Mouse (Mus musculus) WW6 (cell line): ENCODE results near the gene B4galnt4.

Experiments used
- DNase-seq: peaks from one replicate; pipeline ENCODE4 v3.0.0-alpha.2; 2013; ENCODE audit warnings: low read depth, low spot score

Gene B4galnt4

DNA sequence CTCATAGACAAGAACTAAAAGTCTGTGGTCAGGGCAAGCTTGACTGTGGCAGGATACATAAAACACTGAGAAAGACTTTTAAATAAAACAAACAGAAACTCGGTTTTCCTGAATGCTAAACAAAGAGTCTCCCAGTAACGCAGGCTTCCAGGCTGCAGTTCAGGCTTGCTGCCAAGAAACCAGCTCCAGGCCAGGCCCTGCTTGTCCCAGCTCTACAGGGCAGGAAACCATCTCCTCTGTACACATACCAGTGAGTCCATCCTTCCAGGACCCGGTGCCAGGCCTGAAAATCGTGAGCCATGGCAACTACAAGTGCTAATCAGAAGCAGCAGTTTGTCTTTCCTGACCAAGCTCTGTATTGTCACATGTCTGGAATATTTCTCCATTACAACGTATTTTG is 19.2 kb upstream of the B4galnt4 start:
- DNase-seq: no peak

- no peak for DNase-seq
These were observed 18.4 kb upstream of the B4galnt4 start for GRCm38 (mm10) chr7:141042539-141042938.

GRCm38 (mm10) chr7:141046931-141047580 is 13.8 kb upstream of the B4galnt4 start:
- DNase-seq: no peak

GRCm38 (mm10) chr7:141047581-141048225 is 13.2 kb upstream of the B4galnt4 start:
- no peak for DNase-seq

DNA sequence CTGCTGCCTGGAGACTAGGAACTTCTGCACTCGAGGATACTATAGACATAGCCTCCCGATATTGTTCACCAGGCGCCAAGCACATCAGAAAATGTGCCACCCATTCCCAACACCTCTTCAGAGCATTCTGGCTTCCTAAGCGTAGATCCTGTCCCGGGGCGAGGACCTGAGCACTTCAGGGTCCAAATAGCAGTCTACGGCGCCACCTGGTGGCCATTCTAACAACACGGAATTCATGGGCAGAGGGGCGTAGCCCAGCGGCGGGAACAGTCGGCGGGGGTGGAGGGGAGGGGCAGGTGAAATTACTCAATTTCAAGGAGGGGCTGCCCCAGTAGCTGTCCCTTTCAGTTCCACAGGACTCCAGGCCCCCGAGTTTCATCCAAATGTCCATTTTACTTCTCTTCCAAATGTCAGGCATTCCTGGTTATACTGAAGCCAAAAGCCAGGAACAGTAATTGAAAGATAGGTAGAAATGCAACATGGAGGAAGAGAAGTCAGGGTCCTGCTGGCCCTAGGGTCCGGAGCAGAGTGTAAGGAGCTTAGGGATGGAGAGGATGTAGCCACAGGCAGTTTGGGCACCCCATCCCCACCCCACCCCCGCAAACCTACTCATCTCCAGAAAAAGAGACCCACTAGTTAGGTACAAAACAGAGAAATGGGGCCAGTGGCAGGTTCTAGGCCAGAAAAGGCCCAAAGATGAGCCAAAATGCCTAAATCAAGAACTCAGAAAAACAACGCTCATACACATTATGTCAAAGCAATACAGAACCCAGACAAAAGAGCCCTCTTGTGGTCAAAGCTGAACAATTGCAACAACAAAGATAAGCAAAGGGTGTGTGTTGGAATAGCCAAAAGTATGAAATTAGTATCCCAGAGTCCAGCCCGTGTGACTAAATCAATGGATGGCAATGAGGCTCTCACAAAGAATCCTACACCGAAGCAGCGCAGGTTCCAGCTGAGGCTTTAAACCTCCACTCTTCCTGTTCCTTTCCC is 12.4 kb upstream of the B4galnt4 start:
- peak; percentile 91 for DNase-seq

DNA sequence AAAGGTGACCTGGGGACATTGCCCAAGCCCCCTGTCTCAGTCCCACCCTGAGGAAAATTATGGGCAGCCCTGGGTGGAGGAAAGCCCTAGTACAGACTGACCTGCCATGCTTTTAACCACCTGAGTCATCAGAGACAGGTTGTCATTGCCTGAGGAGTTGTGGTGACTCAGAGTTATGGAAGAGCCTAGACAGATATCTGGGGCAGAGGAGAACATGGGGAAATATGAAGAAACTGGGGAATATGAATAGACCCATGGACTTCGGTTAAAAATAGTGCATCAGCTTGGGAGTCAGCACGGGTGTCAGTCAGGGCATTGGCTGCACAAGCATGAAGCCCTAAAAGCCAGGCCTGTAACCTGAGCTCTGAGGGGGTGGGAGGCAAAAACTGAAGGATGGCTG is 11.6 kb upstream of the B4galnt4 start:
- DNase-seq: no peak

- DNase-seq: peak; percentile 85
These were observed 9.7 kb upstream of the B4galnt4 start for GRCm38 (mm10) chr7:141051060-141051685.

GRCm38 (mm10) chr7:141052016-141052415 is 8.9 kb upstream of the B4galnt4 start:
- no peak for DNase-seq

- DNase-seq: no peak
These were observed 8.5 kb upstream of the B4galnt4 start for GRCm38 (mm10) chr7:141052421-141052820.

DNA sequence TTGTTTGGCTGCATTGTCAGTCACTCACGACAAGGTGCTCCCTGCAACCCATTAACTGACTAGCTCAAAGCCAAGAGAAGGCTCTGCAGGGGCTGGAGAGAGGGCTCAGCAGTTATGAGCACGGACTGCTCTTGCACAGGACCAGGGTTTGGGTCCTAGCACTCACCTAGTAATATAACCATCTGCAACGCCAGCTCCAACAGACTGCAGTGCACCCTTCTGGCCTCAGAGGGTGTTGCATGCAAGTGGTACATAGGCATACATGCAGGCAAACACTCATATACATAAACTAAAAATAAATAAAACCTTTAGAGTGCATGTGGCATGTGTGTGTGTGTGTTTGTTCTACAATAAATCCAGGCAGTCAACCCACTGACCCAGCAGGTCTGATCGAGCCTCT is 5.1 kb upstream of the B4galnt4 start:
- DNase-seq: no peak

DNA sequence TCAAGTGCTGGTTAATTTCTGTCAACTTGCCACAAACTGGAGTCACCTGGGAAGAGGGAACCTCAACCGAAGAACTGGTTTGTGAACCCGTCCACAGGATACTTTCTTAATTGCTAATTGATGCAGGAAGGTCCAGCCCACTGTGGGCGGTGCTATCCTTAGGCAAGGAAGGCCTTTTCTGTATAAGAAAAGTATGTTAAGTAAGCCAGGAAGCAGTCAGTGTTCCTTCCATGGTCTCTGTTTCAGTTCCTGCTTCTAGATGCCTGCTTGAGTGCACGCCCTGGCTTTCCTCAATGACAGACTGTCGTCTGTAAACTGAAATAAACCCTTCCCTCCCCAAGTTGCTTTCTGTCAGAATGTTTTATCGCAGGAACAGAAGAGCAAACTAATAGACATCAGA is 3.9 kb upstream of the B4galnt4 start:
- DNase-seq: no peak

- no peak for DNase-seq
These were observed 3.4 kb upstream of the B4galnt4 start for GRCm38 (mm10) chr7:141057541-141057940.

DNA sequence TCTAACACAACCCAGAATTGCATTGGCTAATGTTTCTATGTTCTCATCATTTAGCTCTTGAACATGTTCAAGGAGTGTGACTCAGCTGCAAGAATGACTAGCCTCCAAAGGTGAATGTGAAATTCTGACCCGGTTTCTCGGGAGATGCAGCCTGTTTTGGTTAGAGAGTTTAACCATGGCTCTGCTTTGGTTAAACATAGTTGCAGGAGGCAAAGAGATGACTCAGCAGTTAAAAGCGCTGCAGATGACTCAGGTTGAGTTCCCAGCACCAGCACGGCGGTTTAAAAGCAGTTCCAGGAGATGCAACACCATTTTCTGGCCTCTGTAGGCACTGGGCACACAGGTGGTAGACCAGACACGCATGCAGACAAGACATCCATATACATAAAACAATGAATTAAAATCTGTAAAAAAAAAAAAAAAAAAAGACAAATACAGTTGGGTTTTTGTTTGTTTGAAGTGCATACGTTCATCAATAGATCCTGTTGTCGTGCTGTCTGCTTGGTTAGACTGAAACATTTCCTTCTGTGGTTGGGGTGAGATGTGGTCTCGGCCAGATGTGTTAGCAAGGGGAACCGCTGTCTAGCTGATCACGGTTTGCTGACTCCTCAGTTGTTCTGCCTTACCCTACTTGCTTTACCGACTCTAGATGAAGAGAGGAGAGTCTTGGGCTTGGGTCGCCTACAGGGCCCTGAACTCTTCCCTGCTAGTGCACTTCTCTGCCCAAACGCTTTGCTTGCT is 2.1 kb upstream of the B4galnt4 start:
- DNase-seq: no peak

DNA sequence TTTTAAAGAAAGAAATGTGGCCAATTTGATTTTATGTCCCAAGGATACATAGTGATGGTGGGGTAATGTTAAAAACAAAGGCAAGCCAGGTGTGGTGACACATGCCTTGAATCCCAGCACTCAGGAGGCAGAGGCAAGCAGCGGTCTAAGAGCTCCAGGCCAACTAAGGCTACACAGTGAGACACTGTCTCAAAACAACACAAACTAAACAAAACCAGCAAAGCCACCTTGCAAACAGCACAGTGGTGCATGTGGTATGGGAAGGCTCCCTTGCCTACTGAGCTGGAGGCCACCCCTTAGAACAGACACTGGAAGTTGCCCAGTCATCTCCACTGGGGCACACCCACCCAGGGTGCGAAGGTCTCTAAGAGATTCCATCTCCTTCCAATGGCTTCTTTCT is 975 bp upstream of the B4galnt4 start:
- DNase-seq: no peak

GRCm38 (mm10) chr7:141061269-141061692 is 377 bp downstream of the B4galnt4 start:
- DNase-seq: no peak

GRCm38 (mm10) chr7:141062525-141062924 is 1.6 kb downstream of the B4galnt4 start:
- DNase-seq: no peak

DNA sequence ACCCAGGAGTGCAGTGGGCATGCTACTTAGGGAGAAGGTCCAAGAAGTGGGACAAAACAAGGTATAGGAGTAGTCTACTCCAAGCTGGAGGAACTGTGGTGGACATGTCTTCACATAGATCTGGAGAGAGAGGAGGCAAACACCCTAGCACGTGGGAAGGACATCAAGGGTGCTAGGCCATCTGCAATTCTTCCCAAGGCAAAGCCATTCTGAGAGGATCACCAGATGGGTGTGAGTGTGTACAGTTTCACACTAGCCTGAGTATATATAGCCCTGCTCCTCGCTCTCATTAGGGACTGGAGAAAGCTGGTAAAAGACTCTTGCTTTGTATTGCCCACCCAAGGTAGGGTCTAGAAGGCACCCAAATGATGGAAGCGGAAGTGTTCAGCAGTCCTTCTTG is 2.4 kb downstream of the B4galnt4 start:
- DNase-seq: no peak

- no peak for DNase-seq
These were observed 3.3 kb downstream of the B4galnt4 start for GRCm38 (mm10) chr7:141064175-141064574.

- DNase-seq: no peak
These were observed 3.7 kb downstream of the B4galnt4 start for GRCm38 (mm10) chr7:141064576-141064975.

GRCm38 (mm10) chr7:141068351-141068750 is 7.4 kb downstream of the B4galnt4 start:
- DNase-seq: no peak
